8 mouse cellular contexts compared by ENCODE assay signal in the genomic region with DNA sequence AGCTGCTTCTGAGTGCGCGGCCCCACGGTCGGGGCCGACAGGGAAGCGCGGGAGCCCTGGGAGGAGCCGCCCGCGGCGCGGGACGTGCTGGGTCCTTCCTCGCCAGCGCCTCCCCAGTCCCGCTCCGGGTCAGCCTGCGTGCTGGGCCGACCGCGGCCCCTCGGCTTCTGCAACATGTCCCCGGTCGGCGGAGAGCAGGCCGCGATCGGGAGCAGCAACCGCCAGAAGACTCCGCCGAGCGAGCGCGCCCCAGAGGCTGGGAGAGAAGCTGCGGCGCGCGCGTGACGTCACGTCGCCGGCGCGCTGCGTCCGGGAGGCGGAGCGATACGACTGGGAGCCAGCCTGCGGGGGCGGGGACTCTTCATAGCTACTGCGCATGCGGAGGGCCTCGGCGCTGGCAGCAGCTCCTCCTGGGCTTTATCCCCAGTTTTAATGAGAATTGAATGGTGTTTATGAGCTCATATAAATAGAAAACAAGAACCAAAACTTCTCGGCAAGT. TPM values are rescaled to one million over a fixed set of nuclear protein-coding genes. Genes with fewer than 3 reads are reported as not detected.
DNase-seq lines count a peak whose midpoint lies in the region; ATAC-seq and TF ChIP-seq lines count a peak whose summit lies in the region.

Gene Nsmce3, minus strand, starts transcription at position 255 of the 499 bp plus-strand sequence.

- no peak for TF ChIP-seq RAD21 in CH12.LX (IDR thresholded peaks at IDR 0.05; ENCODE audit: low read depth, low read length)

- peak within 1 kb of the TSS; percentile 67 to 93 (median 93) for H3K4me3 ChIP-seq in CH12.LX (replicated peaks in 1 of 3; ENCODE audit: low read depth in 2 of 3, low read length in 2 of 3, poor library complexity in 1 of 3)
- H3K4me3 ChIP-seq in forebrain, embryonic 11.5 days (ENCODE audit: low read depth, low read length), result peak within 1 kb of the TSS; percentile 86
- H3K4me3 ChIP-seq in heart, embryonic 16.5 days (ENCODE audit: low read length), result peak within 1 kb of the TSS; percentile 98
- H3K4me3 ChIP-seq in liver, embryonic 15.5 days (replicated peaks), result peak within 1 kb of the TSS; percentile 91
- H3K4me3 ChIP-seq in neural tube, embryonic 12.5 days, result peak within 1 kb of the TSS; percentile 94

- H3K9ac ChIP-seq in CH12.LX (ENCODE audit: insufficient read depth, low read depth), result peak within 1 kb of the TSS; percentile 81
- H3K9ac ChIP-seq in forebrain, embryonic 11.5 days (ENCODE audit: low read length), result peak within 1 kb of the TSS; percentile 94
- H3K9ac ChIP-seq in heart, embryonic 16.5 days (ENCODE audit: low read length), result peak within 1 kb of the TSS; percentile 99
- peak within 1 kb of the TSS; percentile 89 for H3K9ac ChIP-seq in liver, embryonic 15.5 days
- H3K9ac ChIP-seq in neural tube, embryonic 12.5 days, result peak within 1 kb of the TSS; percentile 93

- TF ChIP-seq EP300 in CH12.LX (IDR thresholded peaks at IDR 0.05; ENCODE audit: low read length), result no peak

- peaks cover 15% of the 10 kb centered on the region for H3K79me2 ChIP-seq in CH12.LX (replicated peaks; ENCODE audit: control insufficient read depth, extremely low read depth, insufficient read depth, poor library complexity, severe bottlenecking)

- peak; percentile 89 for TF ChIP-seq POLR2A in CH12.LX (IDR thresholded peaks at IDR 0.05; ENCODE audit: low read depth, low read length)

- H3K27me3 ChIP-seq in CH12.LX (replicated peaks), result peaks cover 3% of the 10 kb centered on the region
- H3K27me3 ChIP-seq in forebrain, embryonic 11.5 days (ENCODE audit: control insufficient read depth, insufficient read depth, low read length), result no peaks in the 10 kb centered on the region
- 0 out of 2 replicates have a peak, but pooled peaks cover 2% of the 10 kb centered on the region for H3K27me3 ChIP-seq in heart, embryonic 16.5 days (ENCODE audit: control insufficient read depth, insufficient read depth, low read length)
- H3K27me3 ChIP-seq in liver, embryonic 15.5 days, result no peaks in the 10 kb centered on the region
- no peaks in the 10 kb centered on the region for H3K27me3 ChIP-seq in neural tube, embryonic 12.5 days (replicated peaks)

- in situ Hi-C loops in CH12.LX (cut with MboI; ENCODE audit: low pct_ligation_motif_present, low pct_unique_long_range_greater_than_20kb, low sequenced_read_pairs), result no loop called here

- H3K27ac ChIP-seq in CH12.LX (ENCODE audit: insufficient read depth, low read depth), result peak within 1 kb of the TSS; percentile 38
- peak within 1 kb of the TSS; percentile 93 for H3K27ac ChIP-seq in forebrain, embryonic 11.5 days (ENCODE audit: low read depth, low read length)
- H3K27ac ChIP-seq in heart, embryonic 16.5 days (ENCODE audit: low read length), result peak within 1 kb of the TSS; percentile 97
- peak within 1 kb of the TSS; percentile 91 for H3K27ac ChIP-seq in liver, embryonic 15.5 days (replicated peaks)
- peak within 1 kb of the TSS; percentile 89 for H3K27ac ChIP-seq in neural tube, embryonic 12.5 days

- dilution Hi-C loops in CH12.LX (cut with MboI; ENCODE audit: extremely low pct_ligation_motif_present, extremely low pct_unique_long_range_greater_than_20kb, low sequenced_read_pairs), result no loop called here

- under 1% methylated on average over 54 of the region's 57 CpGs for WGBS in forebrain, embryonic 11.5 days
- 1% methylated on average over 52 of the region's 57 CpGs for WGBS in heart, embryonic 16.5 days
- under 1% methylated on average over 57 of the region's 57 CpGs for WGBS in liver, embryonic 15.5 days (ENCODE audit: insufficient replicate concordance)
- WGBS in neural tube, embryonic 12.5 days, result under 1% methylated on average over 57 of the region's 57 CpGs

- TF ChIP-seq CTCF in CH12.LX (conservative IDR thresholded peaks at IDR 0.05 in 1 of 2, IDR thresholded peaks at IDR 0.05 in 1 of 2; ENCODE audit: low read depth in 2 of 2, low read length in 2 of 2), result peak in 1 of 2 experiments; percentile 37; a peak in 2 of 4 replicates

- H3K4me1 ChIP-seq in CH12.LX (ENCODE audit: control insufficient read depth in 1 of 2, insufficient read depth in 2 of 2), result peaks cover 4 to 17% of the 10 kb centered on the region in 2 experiments
- 0 out of 2 replicates have a peak, but pooled peaks cover 8% of the 10 kb centered on the region for H3K4me1 ChIP-seq in forebrain, embryonic 11.5 days (replicated peaks; ENCODE audit: control insufficient read depth, insufficient read depth, low read length)
- peaks cover 12% of the 10 kb centered on the region for H3K4me1 ChIP-seq in heart, embryonic 16.5 days (ENCODE audit: control insufficient read depth, insufficient read depth, low read length)
- peaks cover 24% of the 10 kb centered on the region for H3K4me1 ChIP-seq in liver, embryonic 15.5 days (replicated peaks)
- H3K4me1 ChIP-seq in neural tube, embryonic 12.5 days, result peaks cover 18% of the 10 kb centered on the region

- peak; percentile 89 for DNase-seq in CH12.LX (ENCODE audit: extremely low read depth)
- DNase-seq in c-Kit-positive CD71-positive TER-119-negative erythroid progenitor cells, embryonic 14.5 days (ENCODE audit: low read depth), result peak; percentile 80
- DNase-seq in forebrain, embryonic 11.5 days (ENCODE audit: low spot score), result peak; percentile 98
- peak; percentile 95 to 98 for DNase-seq in kidney, postnatal 36 days
- peak; percentile 81 for DNase-seq in telencephalon, adult 2 months (ENCODE audit: low read depth, low spot score)

- peaks cover 0 to 13% of the 10 kb centered on the region in 2 experiments for H3K36me3 ChIP-seq in CH12.LX (replicated peaks in 1 of 2; ENCODE audit: control insufficient read depth in 1 of 2, insufficient read depth in 1 of 2, low read length in 1 of 2)
- H3K36me3 ChIP-seq in forebrain, embryonic 11.5 days (ENCODE audit: control insufficient read depth, insufficient read depth, low read length), result no peaks in the 10 kb centered on the region
- no peaks in the 10 kb centered on the region for H3K36me3 ChIP-seq in heart, embryonic 16.5 days (ENCODE audit: control insufficient read depth, insufficient read depth)
- no peaks in the 10 kb centered on the region for H3K36me3 ChIP-seq in liver, embryonic 15.5 days (replicated peaks)
- no peaks in the 10 kb centered on the region for H3K36me3 ChIP-seq in neural tube, embryonic 12.5 days

- H3K9me3 ChIP-seq in CH12.LX (replicated peaks; ENCODE audit: low read length), result no peaks in the 10 kb centered on the region
- H3K9me3 ChIP-seq in forebrain, embryonic 11.5 days (ENCODE audit: control insufficient read depth, low read length), result no peaks in the 10 kb centered on the region
- no peaks in the 10 kb centered on the region for H3K9me3 ChIP-seq in heart, embryonic 16.5 days (replicated peaks; ENCODE audit: control insufficient read depth, low read length)
- no peaks in the 10 kb centered on the region for H3K9me3 ChIP-seq in liver, embryonic 15.5 days (replicated peaks)
- no peaks in the 10 kb centered on the region for H3K9me3 ChIP-seq in neural tube, embryonic 12.5 days

- peak within 1 kb of the TSS; percentile 72 for H3K4me2 ChIP-seq in CH12.LX (ENCODE audit: insufficient read depth, low read depth, poor library complexity, severe bottlenecking)
- H3K4me2 ChIP-seq in forebrain, embryonic 11.5 days (ENCODE audit: low read depth, low read length, severe bottlenecking), result peak within 1 kb of the TSS; percentile 62
- peak within 1 kb of the TSS; percentile 85 for H3K4me2 ChIP-seq in heart, embryonic 16.5 days (ENCODE audit: low read depth, low read length)
- peak within 1 kb of the TSS; percentile 82 for H3K4me2 ChIP-seq in liver, embryonic 15.5 days
- peak within 1 kb of the TSS; percentile 93 for H3K4me2 ChIP-seq in neural tube, embryonic 12.5 days (replicated peaks)

- peak; percentile 95 for ATAC-seq in forebrain, embryonic 11.5 days (replicated peaks; ENCODE audit: low FRiP score)
- peak; percentile 96 for ATAC-seq in heart, embryonic 16.5 days (replicated peaks; ENCODE audit: extremely low read depth, insufficient read depth, low FRiP score)
- peak; percentile 94 for ATAC-seq in liver, embryonic 15.5 days (ENCODE audit: insufficient read depth)
- peak; percentile 95 for ATAC-seq in neural tube, embryonic 12.5 days (ENCODE audit: low FRiP score, low read depth)

TF ChIP-seq in CH12.LX, 34 proteins besides CTCF, POLR2A, EP300 and RAD21 (continues in another document):
- TF ChIP-seq MAZ (IDR thresholded peaks at IDR 0.05; ENCODE audit: low read depth, low read length) (no peak), MAX (IDR thresholded peaks at IDR 0.05; ENCODE audit: low read length) (peak; percentile 16; the same call in 1 of the 2 replicates), ELF1 (IDR thresholded peaks at IDR 0.05; ENCODE audit: low read depth, low read length) (peak; percentile 56), UBTF (IDR thresholded peaks at IDR 0.05; ENCODE audit: low read depth, low read length) (no peak), MEF2A (IDR thresholded peaks at IDR 0.05; ENCODE audit: borderline replicate concordance, low read depth, low read length) (no peak), JUND (conservative IDR thresholded peaks at IDR 0.05; ENCODE audit: low read depth, low read length) (no peak), ZC3H11A (IDR thresholded peaks at IDR 0.05; ENCODE audit: low read depth, low read length) (no peak), PAX5 (IDR thresholded peaks at IDR 0.05; ENCODE audit: low read length) (no peak), MXI1 (IDR thresholded peaks at IDR 0.05; ENCODE audit: low read depth, low read length) (peak; percentile 68), USF1 (IDR thresholded peaks at IDR 0.05; ENCODE audit: low read depth, low read length) (no peak), KAT2A (IDR thresholded peaks at IDR 0.05; ENCODE audit: insufficient replicate concordance, low read length) (peak; percentile 67; the same call in 1 of the 2 replicates), JUN (IDR thresholded peaks at IDR 0.05; ENCODE audit: insufficient read depth, low read depth, low read length) (no peak), TBP (conservative IDR thresholded peaks at IDR 0.05; ENCODE audit: low read depth, low read length) (peak; percentile 55; the same call in 1 of the 2 replicates), RCOR1 (conservative IDR thresholded peaks at IDR 0.05; ENCODE audit: low read depth, low read length) (no peak), ZNF384 (IDR thresholded peaks at IDR 0.05; ENCODE audit: low read depth, low read length) (no peak), SMC3 (IDR thresholded peaks at IDR 0.05; ENCODE audit: low read depth, low read length) (no peak), TCF12 (IDR thresholded peaks at IDR 0.05; ENCODE audit: low read depth, low read length) (peak; percentile 83)

RNA-seq across cellular contexts. Expression of gene Nsmce3, which starts in this region (rescaled TPM):
- 7.7 and 8.1 TPM in 2 replicates for total RNA-seq in CH12.LX (2012; rRNA removed)
- 9.0 and 9.1 TPM in 2 replicates for total RNA-seq in CH12.LX (2014; rRNA removed)
- 5.8 and 6.4 TPM in 2 replicates for polyA plus RNA-seq in CH12.LX (2012; ENCODE audit: insufficient read length, low read depth)
- 11.0 and 11.5 TPM in 2 replicates for polyA plus RNA-seq in forebrain, embryonic 11.5 days (2014; fragmentation: Nextera tagmentation; extraction: Ambion mirVana)
- 7.1 and 9.3 TPM in 2 replicates for polyA plus RNA-seq in heart, embryonic 16.5 days (2015; fragmentation: Nextera tagmentation; extraction: Ambion mirVana)
- 5.0 and 5.2 TPM in 2 replicates for polyA plus RNA-seq in liver, embryonic 15.5 days (2015; fragmentation: Nextera tagmentation; extraction: Ambion mirVana)
- 9.9 and 10.3 TPM in 2 replicates for polyA plus RNA-seq in neural tube, embryonic 12.5 days (2016; fragmentation: Nextera tagmentation; extraction: Ambion mirVana)

Comparison
In these comparisons a context has a peak if more than half of its experiments do, and no peak if none do; other contexts are left out.
1. Peak in every context shown above with its lines: DNase-seq, ATAC-seq, H3K4me3 ChIP-seq and H3K27ac ChIP-seq.
2. H3K27ac ChIP-seq: peak in every context shown above with its lines; median percentile 97 in heart, embryonic 16.5 days; 93 in forebrain, embryonic 11.5 days; 91 in liver, embryonic 15.5 days; 89 in neural tube, embryonic 12.5 days; 38 in CH12.LX.